Mouse (Mus musculus): ENCODE data around the gene Gpc6. TPM values are rescaled to one million over a fixed set of nuclear protein-coding genes. Genes with fewer than 3 reads are reported as not detected.

Gpc6 gene
- total and polyA plus RNA-seq, 3 experiments = not detected

DNA sequence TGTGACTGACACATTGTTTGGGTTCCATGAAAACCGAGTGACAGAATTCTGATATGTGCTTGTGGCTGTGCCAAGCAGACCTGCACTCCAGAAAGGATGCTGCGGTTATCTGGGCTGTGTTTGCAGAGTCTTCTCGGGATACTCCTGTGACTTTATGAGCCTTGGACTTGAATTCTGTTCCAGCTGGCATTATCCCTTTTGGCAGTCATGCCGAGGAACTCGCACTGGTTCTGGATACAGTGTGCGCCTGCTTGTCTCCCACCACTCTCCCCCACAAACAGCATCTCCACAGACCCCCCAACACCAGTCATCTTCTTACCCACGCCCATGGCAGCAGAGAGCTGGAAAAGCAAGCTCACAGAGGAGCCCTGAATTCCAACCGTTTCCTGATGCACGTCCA is 1084.4 kb downstream of the Gpc6 start:
- TF ChIP-seq MXI1 (IDR thresholded peaks at IDR 0.05; ENCODE audit: low read depth, low read length) = no peak
- no peak for TF ChIP-seq ZNF384 (IDR thresholded peaks at IDR 0.05; ENCODE audit: low read depth, low read length)
- no peak for TF ChIP-seq POLR2AphosphoS2 (IDR thresholded peaks at IDR 0.05; ENCODE audit: low read depth, low read length)
- TF ChIP-seq CHD2 (IDR thresholded peaks at IDR 0.05; ENCODE audit: low read length) = no peak
- no peak for TF ChIP-seq MAX (IDR thresholded peaks at IDR 0.05; ENCODE audit: low read length)
- no peak for TF ChIP-seq MAFK (IDR thresholded peaks at IDR 0.05; ENCODE audit: insufficient replicate concordance, low read length)
- no peak for TF ChIP-seq MEF2A (IDR thresholded peaks at IDR 0.05; ENCODE audit: borderline replicate concordance, low read depth, low read length)
- TF ChIP-seq JUND (conservative IDR thresholded peaks at IDR 0.05; ENCODE audit: low read depth, low read length) = no peak
- no peak for TF ChIP-seq ZKSCAN1 (IDR thresholded peaks at IDR 0.05; ENCODE audit: borderline replicate concordance, low read depth, low read length)
- no peak for TF ChIP-seq ELF1 (IDR thresholded peaks at IDR 0.05; ENCODE audit: low read depth, low read length)
- dilution Hi-C loops (cut with MboI; ENCODE audit: extremely low pct_ligation_motif_present, extremely low pct_unique_long_range_greater_than_20kb, low sequenced_read_pairs) (no loop called here), in situ Hi-C loops (cut with MboI; ENCODE audit: low pct_ligation_motif_present, low pct_unique_long_range_greater_than_20kb, low sequenced_read_pairs) (loop anchor here (5.0 to 25.0 kb wide), 2 partner anchors 143 to 578 kb away; no protein-coding TSS in a partner anchor)
- H3K79me2 ChIP-seq (replicated peaks; ENCODE audit: control insufficient read depth, extremely low read depth, insufficient read depth, poor library complexity, severe bottlenecking) = no peaks in the 10 kb centered on the region
- no peaks in the 10 kb centered on the region for H3K9me3 ChIP-seq (replicated peaks; ENCODE audit: low read length)
- no peaks in the 10 kb centered on the region for H3K27me3 ChIP-seq (replicated peaks)
- no peak overlapping the region for H3K27ac ChIP-seq (ENCODE audit: insufficient read depth, low read depth)
- DNase-seq (ENCODE audit: extremely low read depth) = no peak
- H3K4me1 ChIP-seq (ENCODE audit: control insufficient read depth in 1 of 2, insufficient read depth in 2 of 2) = peaks cover 0 to 3% of the 10 kb centered on the region in 2 experiments; a peak in 1 of 4 replicates
- H3K4me3 ChIP-seq (replicated peaks in 1 of 3; ENCODE audit: low read depth in 2 of 3, low read length in 2 of 3, poor library complexity in 1 of 3) = no peak overlapping the region
- no peak overlapping the region for H3K9ac ChIP-seq (ENCODE audit: insufficient read depth, low read depth)
- H3K4me2 ChIP-seq (ENCODE audit: insufficient read depth, low read depth, poor library complexity, severe bottlenecking) = no peak overlapping the region
- no peaks in the 10 kb centered on the region for H3K36me3 ChIP-seq (replicated peaks in 1 of 2; ENCODE audit: control insufficient read depth in 1 of 2, insufficient read depth in 1 of 2, low read length in 1 of 2)

GRCm38 (mm10) chr14:118013237-118013636 is 1088.1 kb downstream of the Gpc6 start:
- H3K9me3 ChIP-seq (replicated peaks; ENCODE audit: low read length) = no peaks in the 10 kb centered on the region
- no peaks in the 10 kb centered on the region for H3K79me2 ChIP-seq (replicated peaks; ENCODE audit: control insufficient read depth, extremely low read depth, insufficient read depth, poor library complexity, severe bottlenecking)
- H3K4me3 ChIP-seq (replicated peaks in 1 of 3; ENCODE audit: low read depth in 2 of 3, low read length in 2 of 3, poor library complexity in 1 of 3) = no peak overlapping the region
- TF ChIP-seq NELFE (IDR thresholded peaks at IDR 0.05; ENCODE audit: low read depth, low read length) = no peak
- no peak for TF ChIP-seq ZMIZ1 (IDR thresholded peaks at IDR 0.05; ENCODE audit: low read depth, low read length)
- TF ChIP-seq CHD2 (IDR thresholded peaks at IDR 0.05; ENCODE audit: low read length) = no peak
- TF ChIP-seq ELF1 (IDR thresholded peaks at IDR 0.05; ENCODE audit: low read depth, low read length) = no peak
- TF ChIP-seq ZC3H11A (IDR thresholded peaks at IDR 0.05; ENCODE audit: low read depth, low read length) = no peak
- no peak for TF ChIP-seq UBTF (IDR thresholded peaks at IDR 0.05; ENCODE audit: low read depth, low read length)
- no peak for TF ChIP-seq E2F4 (IDR thresholded peaks at IDR 0.05; ENCODE audit: insufficient replicate concordance, low read depth, low read length)
- TF ChIP-seq SMC3 (IDR thresholded peaks at IDR 0.05; ENCODE audit: low read depth, low read length) = no peak
- TF ChIP-seq MEF2A (IDR thresholded peaks at IDR 0.05; ENCODE audit: borderline replicate concordance, low read depth, low read length) = no peak
- TF ChIP-seq CHD1 (IDR thresholded peaks at IDR 0.05; ENCODE audit: low read depth, low read length) = no peak
- TF ChIP-seq USF1 (IDR thresholded peaks at IDR 0.05; ENCODE audit: low read depth, low read length) = no peak
- no peak for TF ChIP-seq MYC (IDR thresholded peaks at IDR 0.05; ENCODE audit: low read depth, low read length)
- no peak for TF ChIP-seq NRF1 (IDR thresholded peaks at IDR 0.05; ENCODE audit: low read depth, low read length)
- no peak for TF ChIP-seq IRF4 (IDR thresholded peaks at IDR 0.05; ENCODE audit: low read depth, low read length)
- TF ChIP-seq TBP (conservative IDR thresholded peaks at IDR 0.05; ENCODE audit: low read depth, low read length) = no peak
- no peak for TF ChIP-seq SIN3A (IDR thresholded peaks at IDR 0.05; ENCODE audit: low read length)
- no peak for TF ChIP-seq USF2 (conservative IDR thresholded peaks at IDR 0.05; ENCODE audit: low read depth, low read length)
- TF ChIP-seq ETS1 (conservative IDR thresholded peaks at IDR 0.05; ENCODE audit: low read depth, low read length) = no peak
- TF ChIP-seq ZNF384 (IDR thresholded peaks at IDR 0.05; ENCODE audit: low read depth, low read length) = no peak
- no peak overlapping the region for H3K4me2 ChIP-seq (ENCODE audit: insufficient read depth, low read depth, poor library complexity, severe bottlenecking)
- no peak for DNase-seq (ENCODE audit: extremely low read depth)
- dilution Hi-C loops (cut with MboI; ENCODE audit: extremely low pct_ligation_motif_present, extremely low pct_unique_long_range_greater_than_20kb, low sequenced_read_pairs) (no loop called here), in situ Hi-C loops (cut with MboI; ENCODE audit: low pct_ligation_motif_present, low pct_unique_long_range_greater_than_20kb, low sequenced_read_pairs) (loop anchor here (25.0 kb wide), 1 partner anchor 574 kb away; no protein-coding TSS in a partner anchor)
- no peak overlapping the region for H3K9ac ChIP-seq (ENCODE audit: insufficient read depth, low read depth)
- H3K27ac ChIP-seq (ENCODE audit: insufficient read depth, low read depth) = no peak overlapping the region
- no peaks in the 10 kb centered on the region for H3K27me3 ChIP-seq (replicated peaks)
- no peaks in the 10 kb centered on the region for H3K36me3 ChIP-seq (replicated peaks in 1 of 2; ENCODE audit: control insufficient read depth in 1 of 2, insufficient read depth in 1 of 2, low read length in 1 of 2)
- H3K4me1 ChIP-seq (ENCODE audit: control insufficient read depth in 1 of 2, insufficient read depth in 2 of 2) = no peaks in the 10 kb centered on the region

Data from CH12.LX (cell line).